Mouse (Mus musculus) heart, embryonic 14.5 days (tissue): Measurements from ENCODE around the gene 2310046K23Rik. TPM values are rescaled to one million over a fixed set of nuclear protein-coding genes. Genes with fewer than 3 reads are reported as not detected.

Source experiments
- ATAC-seq: fragments of 200-750 bp; cut with Nextera tagmentation; 2 replicates; pipeline ENCODE4 v1.8.0; 2017; ENCODE audit warnings: low read depth, moderate TSS enrichment; ENCODE audit not compliant: insufficient number of reproducible peaks, insufficient read depth, low FRiP score
- H3K27ac ChIP-seq, 2 experiments: fragments of 200-500 bp in 1 of 2; fragments of 300-500 bp in 1 of 2; sonication (generic) in 1 of 2; replicated peaks in 1 of 2; 2 replicates each; pipeline ENCODE4 v1.5.1; 2012 to 2014; ENCODE audit warnings: low read depth in 2 of 2, low read length in 2 of 2, control low read depth in 1 of 2, mild to moderate bottlenecking in 1 of 2, mixed read lengths in 1 of 2; ENCODE audit not compliant: control insufficient read depth in 1 of 2, insufficient read depth in 1 of 2
- H3K27me3 ChIP-seq: fragments of 300-500 bp; sonication (generic); 2 replicates; pipeline ENCODE4 v1.6.1; 2014; ENCODE audit warnings: mild to moderate bottlenecking, low read length, control low read depth; ENCODE audit not compliant: control insufficient read depth, insufficient read depth
- H3K36me3 ChIP-seq: fragments of 300-500 bp; sonication (generic); 2 replicates; pipeline ENCODE4 v1.6.1; 2014; ENCODE audit warnings: mild to moderate bottlenecking, control low read depth, low read length, mixed read lengths; ENCODE audit not compliant: control insufficient read depth, insufficient read depth
- H3K4me1 ChIP-seq, 2 experiments: fragments of 200-500 bp in 1 of 2; fragments of 300-500 bp in 1 of 2; sonication (generic) in 1 of 2; 2 replicates each; pipeline ENCODE4 v1.6.1; 2012 to 2014; ENCODE audit warnings: low read length in 2 of 2, control low read depth in 1 of 2, mixed read lengths in 1 of 2; ENCODE audit not compliant: control insufficient read depth in 2 of 2, insufficient read depth in 2 of 2
- H3K4me2 ChIP-seq: fragments of 300-500 bp; sonication (generic); 2 replicates; pipeline ENCODE4 v1.6.1; 2014; ENCODE audit warnings: mild to moderate bottlenecking, low read length
- H3K4me3 ChIP-seq, 2 experiments: fragments of 200-500 bp in 1 of 2; fragments of 300-500 bp in 1 of 2; sonication (generic) in 1 of 2; 2 replicates each; pipeline ENCODE4 v1.5.1; 2012 to 2014; ENCODE audit warnings: low read length in 2 of 2, mild to moderate bottlenecking in 2 of 2, control low read depth in 1 of 2, low read depth in 1 of 2, moderate library complexity in 1 of 2; ENCODE audit not compliant: control insufficient read depth in 1 of 2, insufficient read depth in 1 of 2
- H3K9ac ChIP-seq: fragments of 300-500 bp; sonication (generic); 2 replicates; pipeline ENCODE4 v1.6.1; 2014; ENCODE audit warnings: mild to moderate bottlenecking, low read length
- H3K9me3 ChIP-seq: fragments of 300-500 bp; sonication (generic); 2 replicates; pipeline ENCODE4 v1.6.1; 2016; ENCODE audit warnings: low read length, control low read depth; ENCODE audit not compliant: control insufficient read depth
- WGBS: fragments of 180-500 bp; shearing (Covaris S2); extraction: QIAGEN DNeasy Blood & Tissue Kit; methylation state at CpG from one replicate; pipeline ENCODE4 v1.1.7; 2014; 5-methylcytosine and 5-hydroxymethylcytosine counted together
- polyA plus RNA-seq: library from polyadenylated mRNA; unstranded; fragments of >200 nt; fragmentation: Nextera tagmentation; extraction: Ambion mirVana; gene quantifications from 2 replicates; pipeline ENCODE4 v1.2.1, GENCODE M21; 2014

The 2310046K23Rik gene
- polyA plus RNA-seq: not detected in 2 replicates

DNA sequence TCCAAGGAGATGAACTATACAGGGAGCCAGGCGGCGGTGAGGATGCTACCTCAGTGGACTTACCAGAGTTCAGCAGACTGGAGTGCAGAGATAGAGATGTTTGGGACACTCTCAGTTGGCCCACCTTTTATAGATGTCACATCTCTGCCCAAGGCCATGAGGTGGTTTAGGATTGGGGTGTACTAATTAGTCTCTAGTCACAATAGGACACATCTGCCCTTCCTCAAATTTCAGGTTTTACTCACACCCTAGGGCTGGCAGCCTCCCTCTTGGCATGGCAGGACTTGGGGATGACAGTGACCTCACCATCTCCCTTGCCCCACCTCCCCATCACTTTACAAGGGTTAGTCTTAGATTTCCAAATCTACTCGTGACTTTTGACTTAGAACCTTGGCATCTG is at the start of gene 2310046K23Rik:
Gene 2310046K23Rik (minus strand): TSS at position 101 of the 400 bp plus-strand sequence.
- Histone ChIP-seq H3K4me1 (no peaks in the 10 kb centered on the region), H3K4me3 (no peak within 1 kb of the TSS), H3K27ac (no peak within 1 kb of the TSS), H3K9ac (no peak within 1 kb of the TSS), H3K36me3 (no peaks in the 10 kb centered on the region), H3K27me3 (no peaks in the 10 kb centered on the region), H3K9me3 (no peaks in the 10 kb centered on the region), H3K4me2 (no peak within 1 kb of the TSS)
- ATAC-seq: no peak
- WGBS: 74% methylated on average over 3 of the region's 3 CpGs

DNA sequence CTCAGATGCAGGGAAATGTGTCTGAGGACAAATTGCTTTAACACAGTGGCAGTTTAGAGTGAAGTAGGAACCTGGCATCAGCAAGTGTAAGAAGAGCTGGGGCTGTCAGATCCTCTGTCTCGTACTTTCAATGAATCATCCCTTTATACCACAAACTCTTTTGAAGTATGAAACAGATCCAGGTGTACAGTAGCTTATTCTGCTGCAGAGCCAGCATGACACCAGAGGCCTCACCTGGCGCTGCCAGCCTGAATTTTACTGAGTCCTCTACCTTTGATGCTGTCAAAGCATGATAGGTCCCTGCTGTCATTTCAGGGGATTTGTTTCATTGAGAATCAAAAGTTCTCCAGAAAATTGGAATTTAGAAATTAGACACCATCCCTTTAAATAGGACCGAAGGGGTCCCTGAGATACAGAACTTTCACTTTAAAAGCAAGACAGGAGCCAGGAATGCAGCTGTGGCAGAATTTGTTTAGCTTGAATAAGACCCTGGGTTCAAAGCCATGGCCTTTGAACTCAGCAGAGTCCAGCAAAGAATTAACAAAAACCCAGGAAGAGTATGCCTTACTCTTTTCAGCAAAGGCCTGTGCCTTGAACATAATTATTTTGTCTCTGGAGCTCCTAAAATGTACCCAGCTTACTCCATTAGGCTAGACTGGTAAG is 49.0 kb upstream of the 2310046K23Rik start:
- WGBS: 77% methylated on average over 3 of the region's 3 CpGs
- no peak overlapping the region for H3K4me3 ChIP-seq
- no peak overlapping the region for H3K27ac ChIP-seq
- no peaks in the 10 kb centered on the region for H3K9me3 ChIP-seq
- H3K4me2 ChIP-seq: no peak overlapping the region
- no peaks in the 10 kb centered on the region for H3K27me3 ChIP-seq
- ATAC-seq: no peak
- H3K9ac ChIP-seq: no peak overlapping the region
- no peaks in the 10 kb centered on the region for H3K4me1 ChIP-seq
- H3K36me3 ChIP-seq: no peaks in the 10 kb centered on the region

DNA sequence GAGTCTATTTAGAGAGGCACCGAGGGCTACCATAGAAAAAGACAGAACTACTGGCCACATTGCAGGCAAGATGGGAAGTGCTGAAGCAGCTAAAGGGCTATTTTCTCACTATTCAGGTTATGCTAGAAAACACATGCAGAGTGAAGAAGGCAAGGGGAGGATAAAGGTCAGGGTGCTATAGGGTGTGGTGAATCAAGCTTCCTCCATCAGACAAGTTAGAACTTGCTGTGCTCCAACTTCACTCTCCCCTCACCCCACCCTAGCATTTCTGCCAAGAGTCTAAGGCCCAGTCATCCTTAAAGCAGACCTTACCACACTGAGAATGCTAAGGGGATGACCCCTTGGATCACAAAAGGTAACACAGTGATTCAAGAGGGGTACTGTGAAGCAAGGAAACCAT is 45.2 kb upstream of the 2310046K23Rik start:
- Histone ChIP-seq H3K27me3 (no peaks in the 10 kb centered on the region), H3K4me1 (no peaks in the 10 kb centered on the region), H3K4me2 (no peak overlapping the region), H3K4me3 (no peak overlapping the region), H3K9ac (no peak overlapping the region), H3K36me3 (no peaks in the 10 kb centered on the region), H3K9me3 (no peaks in the 10 kb centered on the region), H3K27ac (no peak overlapping the region)
- 71% methylated on average over 1 of the region's 1 CpGs for whole genome bisulfite sequencing
- ATAC-seq: no peak

DNA sequence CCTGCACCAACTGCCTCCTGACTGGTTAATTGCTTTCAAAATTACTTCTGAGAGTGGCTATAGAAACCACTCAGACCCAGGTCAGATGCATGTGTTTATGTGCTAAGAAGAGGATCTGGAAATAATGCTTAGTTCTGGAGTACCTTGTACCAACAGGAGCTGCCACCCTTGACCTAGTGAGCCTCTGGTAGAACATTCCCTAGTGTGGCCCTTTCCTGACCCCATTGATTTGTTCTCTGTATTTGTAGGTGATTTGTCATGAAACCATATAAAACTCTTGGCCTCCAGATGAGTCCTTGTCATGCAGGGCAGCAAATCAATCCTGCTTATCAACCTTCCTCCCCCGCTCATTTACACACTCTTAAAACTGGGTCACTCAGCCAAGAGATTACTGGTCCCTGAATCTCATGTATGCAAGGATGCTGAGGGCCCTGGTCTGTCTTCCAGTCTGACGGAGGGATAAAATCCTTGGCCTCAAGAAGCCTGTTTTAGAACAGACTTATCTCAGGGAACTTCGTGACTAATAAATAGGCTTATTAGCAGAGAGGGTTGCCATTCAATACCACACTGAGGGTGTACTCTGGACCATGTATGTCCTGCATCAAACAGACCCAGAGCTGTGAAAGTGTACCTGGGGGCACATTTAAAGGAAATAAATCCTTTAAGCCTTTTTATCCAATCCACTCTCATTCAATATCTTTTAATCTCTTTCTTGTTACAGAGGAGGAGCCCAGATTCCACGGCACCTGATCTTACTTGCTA is 44.5 kb upstream of the 2310046K23Rik start:
- H3K27ac ChIP-seq: no peak overlapping the region
- ATAC-seq: no peak
- H3K36me3 ChIP-seq: no peaks in the 10 kb centered on the region
- H3K4me1 ChIP-seq: no peaks in the 10 kb centered on the region
- H3K9ac ChIP-seq: no peak overlapping the region
- no peak overlapping the region for H3K4me3 ChIP-seq
- WGBS: 52% methylated on average over 4 of the region's 4 CpGs
- no peaks in the 10 kb centered on the region for H3K27me3 ChIP-seq
- no peaks in the 10 kb centered on the region for H3K9me3 ChIP-seq
- H3K4me2 ChIP-seq: no peak overlapping the region

DNA sequence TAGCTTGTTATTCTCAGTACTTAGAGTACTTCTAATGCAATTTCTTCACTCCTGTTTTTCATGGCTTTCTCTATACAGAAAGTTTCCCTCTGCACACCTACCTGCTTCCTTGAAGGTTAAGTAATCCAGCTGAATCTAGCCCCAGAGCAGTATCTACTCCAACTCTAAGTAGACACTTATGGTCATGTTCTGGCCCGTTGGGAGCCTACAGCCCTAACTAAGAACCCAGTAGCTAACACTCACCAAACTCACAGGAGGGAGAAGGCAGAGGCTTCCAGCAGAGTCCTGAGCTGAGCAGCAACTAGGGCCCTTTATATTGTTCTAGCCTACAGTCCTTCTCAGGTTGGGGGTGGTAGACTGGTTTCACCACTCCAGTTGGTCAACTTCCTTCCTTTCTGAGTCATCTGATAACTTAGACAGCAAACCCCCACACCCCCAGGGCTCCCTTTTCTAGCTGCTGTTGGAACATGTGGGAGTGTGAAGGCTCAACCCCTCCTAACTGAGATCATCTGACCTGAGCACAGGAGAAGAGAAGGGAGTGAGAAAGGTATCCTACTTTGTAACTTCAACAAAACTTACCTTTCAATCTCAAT is 39.2 kb upstream of the 2310046K23Rik start, which contains the start of gene Ivl:
Gene Ivl (minus strand): TSS at position 287 of the 593 bp plus-strand sequence.
- H3K9ac ChIP-seq: no peak within 1 kb of the TSS
- no peaks in the 10 kb centered on the region for H3K27me3 ChIP-seq
- H3K4me3 ChIP-seq: no peak within 1 kb of the TSS
- no peak within 1 kb of the TSS for H3K27ac ChIP-seq
- no peaks in the 10 kb centered on the region for H3K4me1 ChIP-seq
- 56% methylated on average over 1 of the region's 1 CpGs for WGBS
- H3K4me2 ChIP-seq: no peak within 1 kb of the TSS
- H3K9me3 ChIP-seq: no peaks in the 10 kb centered on the region
- no peaks in the 10 kb centered on the region for H3K36me3 ChIP-seq
- ATAC-seq: no peak

DNA sequence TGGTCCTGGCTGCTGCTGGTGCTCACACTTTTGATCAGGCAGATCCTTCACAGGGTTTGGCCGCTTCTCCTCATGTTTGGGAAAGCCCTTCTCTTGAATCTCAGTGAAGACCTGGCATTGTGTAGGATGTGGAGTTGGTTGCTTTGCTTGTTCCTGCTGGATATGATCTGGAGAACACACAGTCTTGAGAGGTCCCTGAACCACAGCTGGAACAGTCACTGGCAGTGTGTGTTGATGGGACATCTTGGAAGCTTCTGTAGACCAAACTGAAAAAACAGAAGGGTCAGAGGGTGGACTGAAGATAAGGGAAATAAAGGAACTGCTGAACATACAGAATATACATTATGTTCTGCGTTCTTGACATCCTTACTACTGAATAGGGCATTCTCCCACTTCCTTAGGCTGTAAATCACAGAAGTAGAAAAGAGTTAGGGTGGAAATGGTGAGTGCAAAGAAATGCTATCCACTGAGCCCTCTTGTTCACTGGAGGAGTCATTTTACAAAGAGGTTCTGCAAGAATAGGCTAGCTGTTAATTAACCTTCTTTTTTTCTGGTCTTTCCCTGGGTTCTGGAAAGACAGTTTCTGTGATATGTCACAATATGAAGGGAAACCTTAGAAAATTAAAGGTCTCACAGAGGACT is 38.3 kb upstream of the 2310046K23Rik start:
- no peak overlapping the region for H3K4me2 ChIP-seq
- H3K27ac ChIP-seq: no peak overlapping the region
- H3K9me3 ChIP-seq: no peaks in the 10 kb centered on the region
- no peak for ATAC-seq
- no peaks in the 10 kb centered on the region for H3K4me1 ChIP-seq
- no peak overlapping the region for H3K9ac ChIP-seq
- H3K27me3 ChIP-seq: no peaks in the 10 kb centered on the region
- H3K4me3 ChIP-seq: no peak overlapping the region
- 53% methylated on average over 2 of the region's 2 CpGs for WGBS
- H3K36me3 ChIP-seq: no peaks in the 10 kb centered on the region

DNA sequence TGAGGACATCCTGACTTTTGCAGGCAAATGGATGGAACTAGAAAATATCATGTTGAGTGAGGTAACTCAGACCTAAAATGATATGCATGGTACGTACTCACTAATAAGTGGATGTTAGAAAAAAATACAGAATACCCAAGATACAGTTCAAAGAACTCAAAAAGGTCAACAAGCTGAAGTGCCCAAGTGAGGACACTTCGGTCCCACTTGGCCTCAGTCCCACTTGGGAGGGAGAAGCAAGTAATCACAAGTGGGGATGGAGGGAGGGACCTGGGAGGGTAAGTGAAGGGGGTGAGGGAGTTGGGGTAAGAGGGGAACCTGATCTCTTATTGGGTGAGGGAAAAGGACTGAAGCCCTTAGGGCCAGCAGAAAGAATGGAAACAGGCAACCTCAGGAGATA is 34.4 kb upstream of the 2310046K23Rik start:
- WGBS: 74% methylated on average over 2 of the region's 2 CpGs
- no peaks in the 10 kb centered on the region for H3K36me3 ChIP-seq
- no peak overlapping the region for H3K27ac ChIP-seq
- no peaks in the 10 kb centered on the region for H3K4me1 ChIP-seq
- H3K27me3 ChIP-seq: no peaks in the 10 kb centered on the region
- H3K9me3 ChIP-seq: no peaks in the 10 kb centered on the region
- no peak overlapping the region for H3K9ac ChIP-seq
- no peak for ATAC-seq
- H3K4me2 ChIP-seq: no peak overlapping the region
- no peak overlapping the region for H3K4me3 ChIP-seq
